Mouse (Mus musculus): ENCODE measurements around the gene Cdr2.

DNA sequence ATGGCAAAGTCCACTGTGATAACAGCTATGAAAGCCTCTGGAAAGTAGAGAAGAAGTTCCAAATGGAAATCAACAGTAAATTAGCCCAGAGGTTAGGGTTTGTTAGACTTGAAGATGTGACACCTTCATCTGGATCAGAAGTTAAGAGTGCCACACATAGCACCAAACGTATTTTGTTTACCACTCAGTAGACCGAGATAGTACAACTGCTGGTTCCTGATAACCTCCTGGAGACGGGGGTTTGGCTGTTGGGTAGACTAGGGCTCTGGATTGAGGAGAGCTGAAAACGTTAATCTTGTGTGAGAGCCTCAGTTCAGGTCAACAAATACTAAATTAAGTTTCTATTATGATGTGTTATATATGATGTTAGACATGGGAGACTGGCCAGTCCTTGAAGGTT lies 2.1 kb downstream of the Cdr2 start:
- TF ChIP-seq GATA1 (IDR thresholded peaks at IDR 0.05; ENCODE audit: low read length), result peak; percentile 88
- TF ChIP-seq TAL1 (IDR thresholded peaks at IDR 0.05; ENCODE audit: low read length), result peak; percentile 76

All from erythroblast, embryonic 14.5 days (primary cell).